Mouse (Mus musculus): ENCODE data around the gene Cd300ld5. TPM values are rescaled to one million over a fixed set of nuclear protein-coding genes. Genes with fewer than 3 reads are reported as not detected.
"Not testable (repeated sequence)": the region's sequence is repeated elsewhere in the genome, so short reads cannot be mapped to it uniquely, and the experiment has no call there.

Gene Cd300ld5
- polyA plus RNA-seq, 1 experiment from 2014 or later, result not detected

DNA sequence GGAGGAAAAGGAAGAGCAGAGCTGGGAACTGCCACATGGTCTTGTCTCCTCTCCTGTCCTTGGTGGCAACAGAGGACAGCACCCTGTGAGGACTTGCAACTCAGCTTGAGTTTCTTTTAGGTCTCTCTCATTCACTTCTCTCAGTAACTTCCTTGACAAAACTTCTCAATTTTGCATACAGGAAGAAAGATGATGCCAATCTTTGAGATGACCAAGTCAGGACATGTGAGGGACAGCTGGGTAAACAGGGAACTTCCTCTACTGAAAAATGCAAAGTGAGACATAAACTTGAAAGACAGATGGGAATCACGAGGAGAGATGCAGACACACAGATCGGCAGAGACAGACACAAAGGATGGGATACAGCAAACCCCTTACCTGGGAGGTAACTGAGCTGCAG is 10.7 kb upstream of the Cd300ld5 start, which contains the start of gene Cd300ld3:
TSS of gene Cd300ld3 (minus strand) at position 151 of the 400 bp plus-strand sequence.
- Histone ChIP-seq H3K4me1 (replicated peaks) (no peaks in the 10 kb centered on the region), H3K9ac (replicated peaks) (no peak within 1 kb of the TSS), H3K27me3 (no peaks in the 10 kb centered on the region; the same call in 1 of the 2 replicates), H3K36me3 (no peaks in the 10 kb centered on the region), H3K4me3 (replicated peaks) (no peak within 1 kb of the TSS), H3K9me3 (no peaks in the 10 kb centered on the region), H3K4me2 (no peak within 1 kb of the TSS), H3K27ac (no peak within 1 kb of the TSS)
- WGBS, result 83% methylated on average over 2 of the region's 2 CpGs
- ATAC-seq (ENCODE audit: insufficient number of reproducible peaks, insufficient read depth, low FRiP score, low TSS enrichment, low read depth), result no peak

- not testable (repeated sequence) for ATAC-seq (ENCODE audit: insufficient number of reproducible peaks, insufficient read depth, low FRiP score, low TSS enrichment, low read depth); H3K9ac ChIP-seq (replicated peaks); H3K9me3 ChIP-seq; H3K4me3 ChIP-seq (replicated peaks); H3K27me3 ChIP-seq; H3K4me1 ChIP-seq (replicated peaks); H3K27ac ChIP-seq; H3K36me3 ChIP-seq; H3K4me2 ChIP-seq
- WGBS, result no CpG with 5 or more reads among the region's 6 CpGs
Observed at GRCm38 (mm10) chr11:115026912-115027311, 10.7 kb downstream of the Cd300ld5 start, which contains the start of gene Cd300ld4. Cd300ld4 (minus strand) TSS chr11:115027012.

GRCm38 (mm10) chr11:115016093-115016492 is 21.5 kb downstream of the Cd300ld5 start, which contains the start of gene Cd300ld2:
Cd300ld2 (minus strand) TSS chr11:115016193.
- no CpG with 5 or more reads among the region's 7 CpGs for WGBS
- H3K27ac ChIP-seq; H3K4me3 ChIP-seq (replicated peaks); H3K36me3 ChIP-seq; H3K4me2 ChIP-seq; H3K27me3 ChIP-seq; ATAC-seq (ENCODE audit: insufficient number of reproducible peaks, insufficient read depth, low FRiP score, low TSS enrichment, low read depth); H3K4me1 ChIP-seq (replicated peaks); H3K9me3 ChIP-seq; H3K9ac ChIP-seq (replicated peaks): not testable (repeated sequence)

DNA sequence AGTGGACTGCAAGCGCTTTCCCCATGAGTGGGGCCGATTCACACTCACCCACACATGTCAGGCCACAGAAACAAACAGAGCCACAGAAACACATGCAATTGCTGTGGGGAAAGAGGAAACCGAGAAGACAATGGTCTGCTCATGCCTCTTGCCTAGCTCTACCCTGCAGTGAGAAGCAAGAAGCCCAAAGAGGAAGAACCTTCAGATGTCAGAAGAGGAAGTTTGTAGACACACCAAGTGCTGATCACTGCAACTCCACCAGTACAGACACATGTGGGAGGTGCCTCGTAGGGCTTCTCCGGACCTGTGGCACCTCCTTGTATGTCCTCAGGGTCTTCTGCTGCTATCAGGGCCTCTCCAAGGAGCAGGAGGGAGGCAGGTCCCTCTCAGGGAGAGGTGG is 33.5 kb downstream of the Cd300ld5 start:
- Histone ChIP-seq H3K9ac (replicated peaks) (no peak overlapping the region), H3K4me1 (replicated peaks) (no peaks in the 10 kb centered on the region), H3K36me3 (no peaks in the 10 kb centered on the region), H3K4me3 (replicated peaks) (no peak overlapping the region), H3K9me3 (no peaks in the 10 kb centered on the region), H3K4me2 (no peak overlapping the region), H3K27me3 (peaks cover 3% of the 10 kb centered on the region; the same call in 1 of the 2 replicates), H3K27ac (no peak overlapping the region)
- WGBS, result 78% methylated on average over 5 of the region's 5 CpGs
- ATAC-seq (ENCODE audit: insufficient number of reproducible peaks, insufficient read depth, low FRiP score, low TSS enrichment, low read depth), result no peak

GRCm38 (mm10) chr11:115001474-115002040 is 36.0 kb downstream of the Cd300ld5 start, which contains the start of gene Cd300c2:
Cd300c2 (minus strand) TSS chr11:115001880.
- no peak for ATAC-seq (ENCODE audit: insufficient number of reproducible peaks, insufficient read depth, low FRiP score, low TSS enrichment, low read depth)
- Histone ChIP-seq H3K4me3 (replicated peaks) (no peak within 1 kb of the TSS), H3K27me3 (peaks cover 9% of the 10 kb centered on the region; the same call in 1 of the 2 replicates), H3K9ac (replicated peaks) (no peak within 1 kb of the TSS), H3K9me3 (no peaks in the 10 kb centered on the region), H3K4me2 (no peak within 1 kb of the TSS), H3K4me1 (replicated peaks) (no peaks in the 10 kb centered on the region), H3K27ac (no peak within 1 kb of the TSS), H3K36me3 (no peaks in the 10 kb centered on the region)
- 82% methylated on average over 7 of the region's 7 CpGs for WGBS

GRCm38 (mm10) chr11:114989793-114990192 is 47.8 kb downstream of the Cd300ld5 start, which contains the start of gene Cd300ld:
Cd300ld (minus strand) TSS chr11:114989922.
- Histone ChIP-seq H3K4me3 (replicated peaks) (no peak within 1 kb of the TSS), H3K27me3 (no peaks in the 10 kb centered on the region), H3K27ac (no peak within 1 kb of the TSS), H3K9ac (replicated peaks) (no peak within 1 kb of the TSS), H3K36me3 (no peaks in the 10 kb centered on the region), H3K9me3 (no peaks in the 10 kb centered on the region), H3K4me1 (replicated peaks) (no peaks in the 10 kb centered on the region), H3K4me2 (no peak within 1 kb of the TSS)
- no peak for ATAC-seq (ENCODE audit: insufficient number of reproducible peaks, insufficient read depth, low FRiP score, low TSS enrichment, low read depth)
- 80% methylated on average over 4 of the region's 4 CpGs for WGBS

GRCm38 (mm10) chr11:114981866-114982265 is 55.7 kb downstream of the Cd300ld5 start:
- Histone ChIP-seq H3K9ac (replicated peaks) (no peak overlapping the region), H3K4me2 (no peak overlapping the region), H3K9me3 (peaks cover 29% of the 10 kb centered on the region), H3K27ac (no peak overlapping the region), H3K4me1 (replicated peaks) (no peaks in the 10 kb centered on the region), H3K36me3 (no peaks in the 10 kb centered on the region), H3K4me3 (replicated peaks) (no peak overlapping the region), H3K27me3 (no peaks in the 10 kb centered on the region)
- no peak for ATAC-seq (ENCODE audit: insufficient number of reproducible peaks, insufficient read depth, low FRiP score, low TSS enrichment, low read depth)
- WGBS, result 71% methylated on average over 4 of the region's 4 CpGs

Other genes starting within 250 kb of the Cd300ld5 start
- 1.5 TPM in 2 replicates for gene Btbd17, start 241.8 kb downstream of the Cd300ld5 start, polyA plus RNA-seq (2016; fragmentation: Nextera tagmentation; extraction: Ambion mirVana)
- not detected in 2 replicates for gene Gpr142, start 238.8 kb downstream of the Cd300ld5 start, polyA plus RNA-seq (2016; fragmentation: Nextera tagmentation; extraction: Ambion mirVana)
- 50.7 and 53.8 TPM in 2 replicates for gene Gprc5c, start 186.6 kb downstream of the Cd300ld5 start, polyA plus RNA-seq (2016; fragmentation: Nextera tagmentation; extraction: Ambion mirVana)
- 0.70 and 0.88 TPM in 2 replicates for gene Cd300a, start 147.7 kb downstream of the Cd300ld5 start, polyA plus RNA-seq (2016; fragmentation: Nextera tagmentation; extraction: Ambion mirVana)
- not detected in 2 replicates for gene Cd300lb, start 103.4 kb downstream of the Cd300ld5 start, polyA plus RNA-seq (2016; fragmentation: Nextera tagmentation; extraction: Ambion mirVana)
- not detected in 2 replicates for gene Cd300c, start 68.6 kb downstream of the Cd300ld5 start, polyA plus RNA-seq (2016; fragmentation: Nextera tagmentation; extraction: Ambion mirVana)
- 0.10 TPM in 1 of 2 replicates, not detected in the other for gene Cd300ld, start 47.8 kb downstream of the Cd300ld5 start, polyA plus RNA-seq (2016; fragmentation: Nextera tagmentation; extraction: Ambion mirVana)
- 0.73 and 0.83 TPM in 2 replicates for gene Cd300c2, start 35.9 kb downstream of the Cd300ld5 start, polyA plus RNA-seq (2016; fragmentation: Nextera tagmentation; extraction: Ambion mirVana)
- not detected in 2 replicates for gene Cd300ld2, start 21.6 kb downstream of the Cd300ld5 start, polyA plus RNA-seq (2016; fragmentation: Nextera tagmentation; extraction: Ambion mirVana)
- gene Cd300ld4, start 10.8 kb downstream of the Cd300ld5 start, polyA plus RNA-seq (2016; fragmentation: Nextera tagmentation; extraction: Ambion mirVana), result not detected in 2 replicates
- not detected in 2 replicates for gene Cd300ld3, start 10.6 kb upstream of the Cd300ld5 start, polyA plus RNA-seq (2016; fragmentation: Nextera tagmentation; extraction: Ambion mirVana)
- gene Cd300e, start 24.4 kb upstream of the Cd300ld5 start, polyA plus RNA-seq (2016; fragmentation: Nextera tagmentation; extraction: Ambion mirVana), result not detected in 2 replicates
- gene Rab37, start 53.7 kb upstream of the Cd300ld5 start, polyA plus RNA-seq (2016; fragmentation: Nextera tagmentation; extraction: Ambion mirVana), result 1.4 and 1.8 TPM in 2 replicates
- 0.26 TPM in 2 replicates for gene Cd300lf, start 96.2 kb upstream of the Cd300ld5 start, polyA plus RNA-seq (2016; fragmentation: Nextera tagmentation; extraction: Ambion mirVana)
- gene Slc9a3r1, start 125.6 kb upstream of the Cd300ld5 start, polyA plus RNA-seq (2016; fragmentation: Nextera tagmentation; extraction: Ambion mirVana), result 23.9 and 25.0 TPM in 2 replicates
- gene Tmem104, start 149.7 kb upstream of the Cd300ld5 start, polyA plus RNA-seq (2016; fragmentation: Nextera tagmentation; extraction: Ambion mirVana), result 5.8 and 8.2 TPM in 2 replicates
- gene Nat9, start 150.1 kb upstream of the Cd300ld5 start, polyA plus RNA-seq (2016; fragmentation: Nextera tagmentation; extraction: Ambion mirVana), result 17.8 and 23.6 TPM in 2 replicates
- gene Grin2c, start 229.5 kb upstream of the Cd300ld5 start, polyA plus RNA-seq (2016; fragmentation: Nextera tagmentation; extraction: Ambion mirVana), result 0.09 and 0.21 TPM in 2 replicates
- 13.2 and 16.1 TPM in 2 replicates for gene Fdxr, start 239.3 kb upstream of the Cd300ld5 start, polyA plus RNA-seq (2016; fragmentation: Nextera tagmentation; extraction: Ambion mirVana)